Mouse (Mus musculus): Measurements from ENCODE around the gene Rnaset2b. TPM values are rescaled to one million over a fixed set of nuclear protein-coding genes. Genes with fewer than 3 reads are reported as not detected.
"Not testable (repeated sequence)": the region's sequence is repeated elsewhere in the genome, so short reads cannot be mapped to it uniquely, and the experiment has no call there.

Gene Rnaset2b
- polyA plus RNA-seq, 2 experiments = 137 to 169 TPM

DNA sequence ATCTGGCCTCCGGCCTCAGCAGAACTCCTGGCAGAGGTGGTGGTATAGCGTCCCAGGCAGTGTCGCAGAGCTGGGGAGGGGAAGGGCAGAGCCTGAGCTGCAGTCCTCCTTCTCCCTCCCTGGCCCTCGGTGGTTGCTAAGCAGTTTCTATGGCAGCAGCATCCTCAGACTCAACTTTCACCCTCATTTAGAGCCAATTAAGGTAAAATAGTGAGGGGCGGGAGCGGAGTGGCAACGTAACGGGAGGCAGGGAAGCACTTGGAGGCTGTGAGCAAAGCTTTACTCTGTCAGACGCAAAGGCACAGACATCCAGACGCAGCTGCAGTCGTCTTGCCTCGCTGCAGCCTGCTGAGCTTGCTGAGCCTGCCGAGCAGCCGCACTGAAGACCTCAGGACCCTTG lies 54.8 kb downstream of the Rnaset2b start, which contains the start of gene Gm1604a:
Gene Gm1604a, plus strand, starts transcription at position 312 of the 400 bp plus-strand sequence.
- not testable (repeated sequence) for H3K4me1 ChIP-seq (ENCODE audit: control insufficient read depth, insufficient read depth, low read length); ATAC-seq (ENCODE audit: low FRiP score, low read depth); H3K4me2 ChIP-seq (replicated peaks; ENCODE audit: low read depth, low read length, severe bottlenecking); DNase-seq (ENCODE audit: low spot score); H3K27me3 ChIP-seq (ENCODE audit: control insufficient read depth, insufficient read depth, low read length); H3K27ac ChIP-seq (replicated peaks; ENCODE audit: low read depth, low read length); H3K36me3 ChIP-seq (ENCODE audit: control insufficient read depth, insufficient read depth, low read length); H3K9me3 ChIP-seq (ENCODE audit: control insufficient read depth, low read length); H3K4me3 ChIP-seq (replicated peaks; ENCODE audit: low read length); H3K9ac ChIP-seq (ENCODE audit: low read depth, low read length, severe bottlenecking)
- 16% methylated on average over 4 of the region's 14 CpGs for WGBS

DNA sequence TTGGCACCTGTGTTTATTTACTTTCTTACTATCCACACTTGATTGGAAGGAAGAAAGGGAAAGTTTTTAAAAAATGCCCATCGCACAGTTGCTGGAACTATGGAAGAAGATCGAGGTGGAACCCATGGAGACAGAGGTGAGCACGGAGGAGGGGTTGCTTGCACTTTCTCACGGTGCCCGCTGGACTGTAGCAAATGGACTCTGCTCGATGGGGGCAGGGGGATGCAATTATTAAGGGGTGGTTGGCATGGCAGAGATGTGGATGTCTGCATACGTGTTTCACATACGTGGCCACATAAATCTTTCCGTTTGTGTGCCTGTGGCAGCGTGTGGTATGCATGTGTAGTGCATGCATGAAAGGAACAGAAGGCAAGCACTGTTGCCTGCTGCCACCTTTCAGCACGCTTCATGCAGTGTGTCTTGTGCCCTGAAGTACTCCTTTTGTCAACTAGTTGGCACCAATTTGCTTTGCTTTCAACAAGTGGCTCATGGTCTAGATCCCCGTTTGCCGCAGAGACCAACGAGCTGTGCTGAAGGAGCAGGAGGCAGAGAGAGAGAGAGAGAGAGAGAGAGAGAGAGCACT lies 55.4 kb downstream of the Rnaset2b start:
- not testable (repeated sequence) for H3K9me3 ChIP-seq (ENCODE audit: control insufficient read depth, low read length); H3K36me3 ChIP-seq (ENCODE audit: control insufficient read depth, insufficient read depth, low read length); ATAC-seq (ENCODE audit: low FRiP score, low read depth); H3K27ac ChIP-seq (replicated peaks; ENCODE audit: low read depth, low read length); H3K4me3 ChIP-seq (replicated peaks; ENCODE audit: low read length); H3K27me3 ChIP-seq (ENCODE audit: control insufficient read depth, insufficient read depth, low read length); H3K4me2 ChIP-seq (replicated peaks; ENCODE audit: low read depth, low read length, severe bottlenecking); H3K9ac ChIP-seq (ENCODE audit: low read depth, low read length, severe bottlenecking); DNase-seq (ENCODE audit: low spot score); H3K4me1 ChIP-seq (ENCODE audit: control insufficient read depth, insufficient read depth, low read length)
- 69% methylated on average over 3 of the region's 14 CpGs for WGBS

- H3K27me3 ChIP-seq (ENCODE audit: control insufficient read depth, insufficient read depth, low read length); H3K4me1 ChIP-seq (ENCODE audit: control insufficient read depth, insufficient read depth, low read length); H3K36me3 ChIP-seq (ENCODE audit: control insufficient read depth, insufficient read depth, low read length); H3K9me3 ChIP-seq (ENCODE audit: control insufficient read depth, low read length); DNase-seq (ENCODE audit: low spot score); ATAC-seq (ENCODE audit: low FRiP score, low read depth); H3K9ac ChIP-seq (ENCODE audit: low read depth, low read length, severe bottlenecking); H3K4me2 ChIP-seq (replicated peaks; ENCODE audit: low read depth, low read length, severe bottlenecking); H3K4me3 ChIP-seq (replicated peaks; ENCODE audit: low read length); H3K27ac ChIP-seq (replicated peaks; ENCODE audit: low read depth, low read length): not testable (repeated sequence)
- WGBS = 73% methylated on average over 4 of the region's 7 CpGs
These were observed 59.8 kb downstream of the Rnaset2b start for GRCm38 (mm10) chr17:7030204-7030603.

DNA sequence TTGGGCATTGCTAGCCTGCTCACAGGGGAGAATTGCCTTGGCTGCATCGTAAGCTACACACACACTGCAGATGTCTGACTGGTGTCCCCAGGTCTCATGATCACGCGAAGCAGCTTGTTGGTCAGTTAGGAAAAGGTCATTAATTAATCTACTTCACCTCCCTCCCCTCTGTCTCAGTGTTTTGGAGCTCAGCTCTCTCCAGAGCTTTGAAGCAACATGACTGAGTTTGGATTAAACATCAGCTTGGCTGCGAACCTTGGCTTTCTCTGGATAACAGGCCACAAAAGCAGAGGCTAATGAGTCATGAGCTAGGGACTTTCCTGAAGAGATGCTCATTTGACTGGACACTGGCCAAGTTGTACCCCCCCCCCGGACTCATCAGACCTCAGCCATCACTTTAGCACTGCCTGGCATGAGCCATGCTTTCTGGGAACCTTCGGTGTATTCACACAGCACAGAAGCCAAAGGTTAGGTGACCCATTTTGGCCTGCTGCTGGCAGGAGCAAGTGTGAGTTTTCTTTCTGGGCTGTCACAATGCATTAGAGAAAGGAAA lies 60.3 kb downstream of the Rnaset2b start:
- H3K4me3 ChIP-seq (replicated peaks; ENCODE audit: low read length); H3K27ac ChIP-seq (replicated peaks; ENCODE audit: low read depth, low read length); H3K9ac ChIP-seq (ENCODE audit: low read depth, low read length, severe bottlenecking); H3K36me3 ChIP-seq (ENCODE audit: control insufficient read depth, insufficient read depth, low read length); H3K9me3 ChIP-seq (ENCODE audit: control insufficient read depth, low read length); DNase-seq (ENCODE audit: low spot score); H3K27me3 ChIP-seq (ENCODE audit: control insufficient read depth, insufficient read depth, low read length); H3K4me2 ChIP-seq (replicated peaks; ENCODE audit: low read depth, low read length, severe bottlenecking); H3K4me1 ChIP-seq (ENCODE audit: control insufficient read depth, insufficient read depth, low read length); ATAC-seq (ENCODE audit: low FRiP score, low read depth): not testable (repeated sequence)
- WGBS = 54% methylated on average over 3 of the region's 6 CpGs

DNA sequence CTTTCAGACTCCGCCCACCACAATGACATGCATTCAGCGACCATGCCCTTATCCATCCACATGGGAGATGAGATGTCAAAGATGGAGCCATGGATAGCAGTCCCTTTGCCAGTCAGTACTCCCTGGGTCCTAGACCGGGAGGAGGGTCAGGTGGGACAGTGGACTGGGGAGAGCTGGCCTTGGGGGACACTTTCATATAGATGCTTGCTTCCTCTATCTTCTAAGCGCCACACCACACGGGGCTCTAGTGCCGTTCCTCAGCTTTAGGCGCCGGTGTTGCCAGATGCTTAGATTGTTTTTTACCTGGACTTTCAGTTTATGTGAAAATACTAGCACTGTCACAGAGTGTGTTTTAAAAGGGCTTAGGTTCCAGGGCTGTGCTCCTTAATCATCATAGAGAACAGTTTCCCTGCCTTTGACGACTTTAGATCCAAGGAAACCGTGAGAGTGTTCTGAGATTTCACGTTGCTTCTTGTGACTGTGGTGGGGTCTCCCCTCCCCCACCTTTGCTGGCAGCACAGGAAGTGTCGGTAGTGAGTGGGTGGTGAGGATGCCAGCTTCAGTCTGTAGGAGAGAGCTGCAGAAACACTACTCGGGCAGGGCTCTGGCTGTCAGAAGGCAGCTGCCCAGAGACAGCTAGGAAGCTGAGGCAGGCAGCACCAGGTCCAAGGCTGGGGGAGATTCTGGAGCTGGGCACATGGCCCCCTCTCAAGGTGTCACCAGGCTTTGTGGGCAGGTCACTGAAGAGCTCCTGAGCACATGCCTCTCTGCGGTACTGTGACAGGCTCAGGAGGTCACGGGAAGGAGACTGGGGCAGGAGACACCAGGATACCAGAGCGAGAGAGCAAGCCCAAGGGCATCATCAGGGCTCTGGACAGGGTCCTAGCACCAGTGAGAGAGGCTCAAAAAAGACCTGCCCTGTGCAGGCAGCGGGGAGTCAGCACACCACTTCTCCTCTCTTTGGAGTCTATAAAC lies 63.0 kb downstream of the Rnaset2b start:
- H3K4me3 ChIP-seq (replicated peaks; ENCODE audit: low read length); H3K9me3 ChIP-seq (ENCODE audit: control insufficient read depth, low read length); H3K27ac ChIP-seq (replicated peaks; ENCODE audit: low read depth, low read length); H3K4me2 ChIP-seq (replicated peaks; ENCODE audit: low read depth, low read length, severe bottlenecking); H3K27me3 ChIP-seq (ENCODE audit: control insufficient read depth, insufficient read depth, low read length); ATAC-seq (ENCODE audit: low FRiP score, low read depth); H3K9ac ChIP-seq (ENCODE audit: low read depth, low read length, severe bottlenecking); DNase-seq (ENCODE audit: low spot score); H3K36me3 ChIP-seq (ENCODE audit: control insufficient read depth, insufficient read depth, low read length); H3K4me1 ChIP-seq (ENCODE audit: control insufficient read depth, insufficient read depth, low read length): not testable (repeated sequence)
- WGBS = 54% methylated on average over 2 of the region's 17 CpGs

Other genes starting within 250 kb of the Rnaset2b start
- 26.5 and 39.2 TPM in 2 replicates for gene Ezr, start 187.8 kb upstream of the Rnaset2b start, polyA plus RNA-seq (2012; rRNA removed)
- gene Ezr, start 187.8 kb upstream of the Rnaset2b start, polyA plus RNA-seq (2014; fragmentation: Nextera tagmentation; extraction: Ambion mirVana) = 67.2 and 71.3 TPM in 2 replicates
- gene Rsph3b, start 22.0 kb upstream of the Rnaset2b start, polyA plus RNA-seq (2012; rRNA removed) = 18.4 and 21.0 TPM in 2 replicates
- gene Rsph3b, start 22.0 kb upstream of the Rnaset2b start, polyA plus RNA-seq (2014; fragmentation: Nextera tagmentation; extraction: Ambion mirVana) = 42.5 and 44.0 TPM in 2 replicates
- gene Tagap1, start 9.5 kb upstream of the Rnaset2b start, polyA plus RNA-seq (2012; rRNA removed) = 52.7 and 53.0 TPM in 2 replicates
- 52.3 and 59.7 TPM in 2 replicates for gene Tagap1, start 9.5 kb upstream of the Rnaset2b start, polyA plus RNA-seq (2014; fragmentation: Nextera tagmentation; extraction: Ambion mirVana)
- 0.19 and 0.39 TPM in 2 replicates for gene Gm49721, start 8.3 kb downstream of the Rnaset2b start, polyA plus RNA-seq (2012; rRNA removed)
- gene Gm49721, start 8.3 kb downstream of the Rnaset2b start, polyA plus RNA-seq (2014; fragmentation: Nextera tagmentation; extraction: Ambion mirVana) = 0.11 and 0.18 TPM in 2 replicates
- not detected in 2 replicates for gene Gm1604a, start 54.9 kb downstream of the Rnaset2b start, polyA plus RNA-seq (2012; rRNA removed)
- not detected in 2 replicates for gene Gm1604a, start 54.9 kb downstream of the Rnaset2b start, polyA plus RNA-seq (2014; fragmentation: Nextera tagmentation; extraction: Ambion mirVana)
- 13.8 and 17.6 TPM in 2 replicates for gene Rps6ka2, start 199.5 kb downstream of the Rnaset2b start, polyA plus RNA-seq (2012; rRNA removed)
- gene Rps6ka2, start 199.5 kb downstream of the Rnaset2b start, polyA plus RNA-seq (2014; fragmentation: Nextera tagmentation; extraction: Ambion mirVana) = 12.1 and 12.8 TPM in 2 replicates

Measured in limb, embryonic 14.5 days (tissue).